Mouse (Mus musculus) left cerebral cortex, adult 9 months (tissue): Measurements from ENCODE around the gene Ank3.

ENCODE experiments used
- DNase-seq, 2 experiments: peaks; one replicate each; pipeline ENCODE4 v3.0.0; 2022; ENCODE audit warnings: low spot score in 2 of 2

The Ank3 gene

DNA sequence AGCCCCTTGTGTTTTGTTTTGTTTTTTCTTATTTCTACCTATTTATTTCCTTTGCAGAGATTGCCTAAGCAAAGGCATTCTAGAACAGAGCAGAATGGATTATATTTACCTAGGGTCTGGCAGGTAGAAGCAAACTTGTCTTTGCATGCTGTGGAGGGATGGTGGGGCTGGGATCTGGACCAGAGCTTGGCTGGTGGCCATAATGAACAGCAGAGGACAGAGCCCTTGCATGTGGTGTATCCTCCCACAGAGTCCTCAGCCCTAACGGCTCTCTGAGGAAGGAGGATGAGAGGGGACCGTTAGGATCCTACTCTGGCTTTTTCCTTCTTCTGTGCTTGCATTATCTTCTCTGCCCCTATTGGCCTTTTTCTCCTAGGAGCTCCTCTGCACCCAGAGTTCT lies 79.1 kb downstream of the Ank3 start:
- DNase-seq, result no peak

- DNase-seq, result no peak
Measured at GRCm38 (mm10) chr10:69478831-69479230, 80.3 kb downstream of the Ank3 start.

GRCm38 (mm10) chr10:69485191-69485786 lies 86.7 kb downstream of the Ank3 start:
- peak in 1 of 2 experiments; percentile 31 for DNase-seq

GRCm38 (mm10) chr10:69490182-69490581 lies 91.6 kb downstream of the Ank3 start:
- no peak for DNase-seq

DNA sequence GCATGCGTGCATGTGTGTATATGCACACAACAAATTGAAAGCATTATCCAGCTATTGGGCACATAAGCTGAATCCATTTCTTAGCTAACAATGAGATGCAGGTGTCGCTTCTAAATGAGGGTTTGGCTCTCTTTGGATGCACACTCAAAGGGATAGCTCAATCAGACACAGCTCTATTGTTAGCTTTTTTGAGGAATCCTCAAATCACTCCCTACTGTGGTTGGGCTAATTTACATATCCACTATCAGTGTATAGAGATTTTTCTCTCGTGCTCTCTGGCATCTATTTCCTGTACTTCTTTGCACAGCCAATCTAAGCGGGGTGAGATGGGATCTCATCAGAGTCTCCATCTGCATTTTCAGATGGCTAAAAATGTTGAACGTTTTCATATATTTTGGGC lies 93.4 kb downstream of the Ank3 start:
- no peak for DNase-seq

GRCm38 (mm10) chr10:69497382-69497781 lies 98.8 kb downstream of the Ank3 start:
- no peak for DNase-seq

DNA sequence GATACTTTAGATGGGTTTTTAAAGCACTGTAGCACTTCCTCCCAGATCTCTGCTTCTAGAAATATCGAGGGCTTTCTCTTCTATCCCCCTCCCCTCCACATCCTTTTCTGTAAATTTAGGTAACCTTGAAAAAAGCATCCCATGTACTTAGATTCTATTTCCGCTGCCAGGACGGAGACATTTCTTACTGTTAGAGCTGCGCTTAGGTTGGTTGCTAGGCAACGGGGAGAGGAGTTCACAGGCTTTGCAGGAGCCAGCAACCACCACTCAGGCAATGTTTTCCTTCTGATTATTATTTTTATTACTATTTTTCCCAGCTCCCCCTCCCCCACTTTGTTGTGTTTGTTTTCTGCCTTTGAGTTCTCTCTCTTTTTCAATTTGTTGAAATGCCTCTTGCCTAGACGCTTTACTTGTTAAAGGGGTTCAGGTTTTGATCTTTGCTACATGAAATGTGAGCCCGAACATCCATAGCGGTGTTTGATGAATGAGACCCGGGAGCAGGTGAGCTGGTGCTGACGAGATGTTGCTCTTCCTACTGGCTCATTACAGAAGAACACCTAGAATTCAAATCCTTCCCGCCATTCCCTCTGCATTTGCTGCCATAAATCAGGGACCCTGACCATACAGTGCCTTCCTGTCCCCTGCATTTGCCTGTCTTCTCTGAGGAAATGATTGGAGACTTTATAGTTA lies 101.7 kb downstream of the Ank3 start:
- DNase-seq, result peak; percentile 49 to 57

DNA sequence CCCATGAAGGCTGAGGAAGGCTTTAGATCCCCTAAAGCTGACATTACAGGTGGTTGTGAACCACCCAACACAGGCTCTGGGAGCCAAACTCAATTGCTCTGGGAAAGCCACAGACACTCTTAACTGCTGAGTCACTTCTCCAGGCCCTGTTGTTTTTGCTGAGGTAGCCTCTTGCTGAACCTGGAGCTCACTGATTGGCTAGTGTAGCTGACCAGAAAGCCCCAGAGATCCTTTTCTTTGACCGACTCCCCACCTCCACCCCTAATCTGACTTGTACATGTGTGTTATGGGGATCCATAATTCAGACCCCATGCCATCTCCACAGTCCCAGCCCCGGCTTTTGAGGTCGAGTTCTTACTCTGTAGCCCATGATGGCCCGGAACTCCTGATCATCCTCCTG lies 105.2 kb downstream of the Ank3 start:
- DNase-seq, result no peak

DNA sequence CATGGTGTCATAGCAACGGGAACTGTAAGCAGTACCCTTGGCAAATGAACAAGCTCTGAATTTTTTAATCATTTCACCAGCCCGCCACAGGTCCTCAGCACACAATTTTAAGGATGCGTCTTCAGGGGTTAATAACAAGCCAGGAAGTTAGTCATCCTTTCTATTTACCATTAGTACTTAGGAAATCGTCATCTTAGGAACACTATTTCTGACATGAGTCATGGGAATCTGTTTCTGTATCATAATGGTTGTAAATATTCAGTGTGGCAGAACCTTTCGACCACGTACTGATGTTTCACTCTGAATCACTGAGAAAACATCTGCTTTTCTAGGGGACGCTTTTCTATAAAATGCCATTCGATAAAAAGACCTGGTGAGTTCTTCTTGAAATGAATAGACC lies 109.1 kb downstream of the Ank3 start:
- DNase-seq, result no peak

- DNase-seq, result no peak
Measured at GRCm38 (mm10) chr10:69510392-69510791, 111.8 kb downstream of the Ank3 start.

GRCm38 (mm10) chr10:69511234-69511633 lies 112.7 kb downstream of the Ank3 start:
- DNase-seq, result no peak

DNA sequence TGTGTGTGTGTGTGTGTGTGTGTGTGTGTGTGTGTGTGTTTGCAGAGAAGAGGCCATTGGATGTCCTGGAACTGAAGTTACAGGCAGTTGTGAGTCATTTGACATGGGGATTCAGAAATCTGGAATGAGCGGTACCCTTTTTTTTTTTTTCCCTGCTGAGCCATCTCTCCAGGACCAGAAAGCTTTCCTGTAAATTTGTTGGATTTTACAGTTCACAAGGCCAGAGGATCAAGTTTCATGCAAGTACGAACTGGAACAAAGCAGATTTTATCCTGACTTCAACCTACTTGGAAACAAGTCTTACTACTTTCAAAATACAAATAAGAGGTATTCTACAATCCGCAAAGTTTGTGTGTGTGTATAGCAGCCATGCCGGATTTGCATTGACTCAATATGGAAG lies 123.4 kb downstream of the Ank3 start:
- DNase-seq, result no peak

DNA sequence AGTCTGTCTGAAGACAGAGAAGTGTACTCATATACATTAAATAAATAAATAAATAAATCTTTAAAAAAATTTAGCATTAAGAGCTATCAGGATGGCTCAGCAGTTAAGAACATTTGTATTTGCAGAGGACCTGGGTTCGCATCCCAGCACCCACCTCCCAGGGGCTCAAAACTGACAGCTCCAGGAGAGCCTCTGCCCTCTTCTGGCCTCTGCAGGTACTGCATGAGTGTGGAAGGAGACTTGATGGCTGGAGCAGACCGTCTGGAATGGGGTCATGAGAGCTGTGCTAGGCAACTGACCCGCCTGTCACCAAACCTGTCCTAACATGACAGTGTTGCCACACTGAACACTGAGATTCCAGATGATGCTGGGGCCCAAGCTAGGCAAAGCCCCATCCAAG lies 124.6 kb downstream of the Ank3 start:
- no peak for DNase-seq

GRCm38 (mm10) chr10:69527318-69527717 lies 128.7 kb downstream of the Ank3 start:
- DNase-seq, result no peak

GRCm38 (mm10) chr10:69528746-69529145 lies 130.2 kb downstream of the Ank3 start:
- DNase-seq, result no peak

- no peak for DNase-seq
Measured at GRCm38 (mm10) chr10:69530326-69530725, 131.8 kb downstream of the Ank3 start.

- no peak for DNase-seq
Measured at GRCm38 (mm10) chr10:69531569-69531968, 133.0 kb downstream of the Ank3 start.

- no peak for DNase-seq
Measured at GRCm38 (mm10) chr10:69532169-69532730, 133.7 kb downstream of the Ank3 start.

DNA sequence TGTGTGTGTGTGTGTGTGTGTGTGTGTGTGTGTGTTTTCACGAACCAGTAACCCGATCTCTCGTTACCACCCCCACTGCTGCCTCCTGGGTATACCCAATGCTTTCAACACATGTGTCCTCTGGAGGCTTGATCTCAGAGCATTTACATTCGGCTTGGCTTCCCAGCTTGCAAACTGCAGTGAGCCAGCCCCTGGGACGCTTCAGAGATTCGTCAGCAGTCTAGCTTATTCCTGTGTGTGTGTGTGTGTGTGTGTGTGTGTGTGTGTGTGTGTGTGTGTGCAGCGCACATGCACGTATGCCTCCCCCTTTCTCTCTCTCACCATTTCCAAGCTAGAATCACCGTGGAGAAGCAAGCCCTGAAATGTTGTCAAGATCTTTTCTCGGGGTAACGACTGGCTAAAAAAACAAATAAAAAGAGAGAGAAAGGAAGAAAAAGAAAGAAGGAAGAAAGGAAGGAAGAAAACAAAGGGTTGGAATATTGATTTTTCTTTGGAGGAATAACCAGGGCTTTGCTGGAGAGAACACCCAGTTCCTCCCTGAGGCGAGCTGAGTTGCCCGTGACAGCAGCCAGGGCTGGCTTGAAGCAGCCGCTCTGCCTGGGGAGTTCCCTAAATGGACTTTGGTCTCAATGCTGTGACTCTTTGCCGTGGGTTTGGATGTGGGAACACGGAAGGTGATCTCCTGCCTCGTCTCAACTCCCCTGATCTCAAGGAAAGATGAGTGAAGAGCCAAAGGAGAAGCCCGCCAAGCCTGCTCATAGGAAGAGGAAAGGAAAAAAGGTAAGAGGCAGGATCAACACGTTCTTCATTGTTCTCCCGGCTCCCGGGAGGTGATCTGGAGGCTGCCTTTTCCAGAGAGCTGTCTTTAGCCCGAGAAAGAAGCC lies 135.2 kb downstream of the Ank3 start:
- peak in 1 of 2 experiments; percentile 60 for DNase-seq

DNA sequence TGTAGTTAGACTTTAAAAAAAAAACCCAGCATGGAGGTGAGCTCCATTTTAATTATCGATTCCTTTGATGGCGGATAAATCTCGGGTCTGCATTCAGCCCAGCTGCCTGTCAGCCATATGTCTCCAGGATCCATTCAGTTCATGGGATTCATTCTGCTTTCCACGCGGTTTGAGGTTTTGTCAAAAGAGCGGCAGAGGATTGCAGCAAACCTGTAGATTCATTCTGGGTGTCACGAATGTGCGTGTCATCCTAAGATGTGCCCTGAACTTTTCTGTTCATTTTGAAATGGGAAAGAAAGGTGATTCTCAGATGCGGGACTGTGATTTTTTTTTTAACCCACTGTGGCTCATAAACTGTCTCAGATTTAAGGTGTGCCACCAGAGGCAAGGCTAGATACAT lies 136.1 kb downstream of the Ank3 start:
- DNase-seq, result no peak

- DNase-seq, result peak in 1 of 2 experiments; percentile 33
Measured at GRCm38 (mm10) chr10:69535123-69535930, 136.8 kb downstream of the Ank3 start.

DNA sequence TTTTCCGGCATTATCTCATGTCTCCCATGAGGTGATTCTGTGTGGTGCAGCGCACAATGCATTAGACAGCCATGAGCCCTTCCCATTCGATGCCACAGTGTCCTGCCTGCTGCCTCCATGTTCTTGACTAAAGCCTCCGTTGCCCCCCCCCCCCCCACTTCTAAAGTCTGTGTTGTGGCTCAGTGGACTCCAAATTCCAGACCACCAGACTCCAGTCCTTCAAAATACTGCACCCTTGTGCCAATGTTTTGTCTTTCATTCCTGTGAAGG lies 137.3 kb downstream of the Ank3 start:
- no peak for DNase-seq
